Mouse (Mus musculus): ENCODE measurements at regions not wholly inside any gene's neighbourhood (a gene's known extent, or its start where the extent isn't known, plus 50 kb on each side); places are given as distances from the start of the nearest gene placed in this dataset.

DNA sequence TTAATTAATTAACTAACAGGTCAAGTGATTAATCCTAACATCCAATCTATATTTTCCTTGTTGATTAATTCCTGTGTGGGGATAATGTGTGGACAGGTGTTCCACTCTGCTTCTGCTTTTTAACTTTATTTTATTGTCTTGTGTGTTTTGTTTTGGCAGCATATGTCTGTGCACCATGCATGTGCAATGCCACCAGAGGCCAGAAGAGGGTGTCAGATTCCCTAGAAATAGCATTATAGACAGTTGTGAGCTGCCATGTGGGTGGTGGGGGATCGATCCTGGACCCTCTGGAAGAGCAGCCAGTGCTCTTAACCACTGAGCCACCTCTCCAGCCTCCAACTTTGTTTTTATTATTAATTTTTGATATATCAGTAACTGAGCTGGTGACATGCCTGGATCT is 65.6 kb downstream of the En1 start:
- DNase-seq, result no peak

DNA sequence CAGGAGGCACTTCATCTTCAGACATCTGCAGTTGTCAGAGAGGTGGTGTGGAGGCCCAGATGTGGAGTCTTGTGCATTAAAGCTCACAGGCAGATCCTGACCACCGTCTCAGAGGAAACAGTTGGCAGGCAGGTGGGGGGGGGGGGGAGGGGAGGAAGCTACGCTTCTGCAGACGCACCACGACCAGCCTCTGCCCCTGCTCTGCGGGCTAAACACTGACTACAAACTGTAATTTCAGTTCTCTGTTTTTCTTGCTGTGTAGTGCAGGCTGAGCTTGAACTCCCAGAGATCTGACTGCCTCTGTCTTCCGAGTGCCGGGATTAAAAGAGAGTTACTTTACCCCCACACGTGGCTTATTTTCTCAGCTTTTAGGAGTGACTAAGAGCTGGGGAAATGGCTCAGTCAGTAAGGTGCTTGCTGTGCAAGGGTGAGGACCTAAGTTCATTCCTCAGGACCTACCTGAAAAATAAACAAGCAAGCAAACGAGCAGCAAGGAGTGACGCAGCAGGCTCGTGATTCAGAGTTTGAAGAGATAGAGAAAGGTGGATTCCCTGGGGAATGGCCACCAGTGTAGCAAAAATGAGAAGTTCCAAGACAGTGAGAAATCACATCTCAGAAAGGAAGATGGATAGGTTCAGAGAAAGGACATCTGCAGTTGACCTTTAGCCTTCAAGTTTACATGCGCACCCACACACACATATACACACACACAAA is 81.5 kb downstream of the En1 start:
- no peak for DNase-seq

DNA sequence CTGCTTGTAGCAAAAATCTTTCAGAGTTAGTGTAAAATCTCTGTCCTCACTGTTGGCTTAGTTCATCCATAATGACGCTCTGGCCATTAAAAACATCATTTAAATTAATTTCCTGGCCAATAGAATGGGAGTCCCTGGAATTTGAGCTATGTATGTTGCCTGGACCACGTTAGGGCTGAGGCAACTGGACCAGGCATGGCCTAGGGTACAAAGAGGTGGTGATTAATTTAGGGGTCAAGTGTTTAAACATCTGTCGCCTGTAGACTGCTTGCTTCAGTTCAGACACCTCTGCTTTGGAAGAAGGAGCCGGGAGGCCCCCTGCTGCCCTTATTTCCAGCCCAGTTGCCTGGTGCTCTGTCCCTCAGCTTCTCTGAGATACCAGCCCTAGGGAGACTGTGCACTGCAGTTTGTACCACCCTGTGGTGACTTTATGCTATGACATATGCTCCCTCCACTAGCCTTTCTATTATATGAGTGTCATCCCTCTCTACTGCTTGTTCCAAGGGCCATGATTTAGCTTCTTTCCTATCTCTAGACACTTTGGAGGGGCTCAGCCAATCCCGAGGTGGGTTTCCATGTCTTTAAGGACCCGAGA is 83.5 kb downstream of the En1 start:
- peak; percentile 5 for DNase-seq

DNA sequence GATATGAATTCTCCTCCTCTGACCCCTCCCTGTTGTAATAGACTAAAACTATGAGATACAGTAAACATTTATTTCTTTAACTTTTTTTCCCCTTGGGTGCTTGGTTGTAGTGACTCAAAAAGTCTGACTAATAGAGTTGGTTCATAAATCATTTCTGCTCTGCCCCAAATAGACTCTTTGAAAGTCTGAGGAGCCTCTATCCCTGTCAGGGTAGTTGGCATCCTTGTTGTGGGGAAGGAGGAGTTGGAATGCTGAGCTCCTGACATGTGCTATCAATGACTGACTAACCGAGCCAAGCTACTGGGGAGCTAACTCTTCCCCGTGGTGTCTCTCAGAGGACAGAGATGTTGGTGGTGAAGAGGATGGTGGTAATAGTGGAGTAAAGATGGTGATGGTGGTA is 89.4 kb downstream of the En1 start:
- no peak for DNase-seq

DNA sequence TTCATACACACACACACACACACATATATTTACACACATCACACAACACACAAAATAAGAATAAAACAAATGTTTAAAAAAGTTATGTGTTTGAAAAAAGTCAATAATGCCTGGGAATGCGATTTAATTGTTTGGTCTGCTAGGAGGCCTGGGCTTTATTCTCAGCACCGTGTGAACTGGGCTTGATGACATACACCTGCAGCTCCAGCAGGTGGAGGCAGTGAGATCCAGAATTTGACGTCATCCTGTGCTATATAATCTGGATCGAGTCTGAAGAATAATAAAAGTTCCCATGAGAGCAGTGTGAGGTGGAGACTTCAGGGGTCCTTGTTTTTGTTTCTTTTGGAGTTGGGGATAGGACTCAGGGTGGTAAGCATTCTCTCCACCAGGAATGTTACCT is 96.0 kb downstream of the En1 start:
- no peak for DNase-seq

DNA sequence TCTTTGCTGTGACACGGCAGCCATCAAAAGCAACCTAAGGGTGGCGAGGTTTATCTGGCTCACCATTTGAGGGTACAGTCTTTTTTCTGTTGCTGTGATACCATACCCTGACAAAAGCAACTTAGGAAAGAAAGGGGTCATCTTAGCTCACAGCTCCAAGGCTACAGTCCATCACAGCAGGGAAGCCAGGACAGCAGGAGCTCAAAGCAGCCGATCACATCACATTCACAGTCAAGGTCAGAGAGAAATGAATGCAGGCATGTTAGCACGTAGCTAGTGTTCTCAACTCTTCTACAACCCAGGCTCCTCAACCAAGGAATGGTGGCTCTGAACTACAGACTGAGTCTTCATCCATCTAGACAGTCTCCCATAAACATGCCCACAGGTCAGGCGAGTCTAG is 102.0 kb downstream of the En1 start:
- DNase-seq, result no peak

DNA sequence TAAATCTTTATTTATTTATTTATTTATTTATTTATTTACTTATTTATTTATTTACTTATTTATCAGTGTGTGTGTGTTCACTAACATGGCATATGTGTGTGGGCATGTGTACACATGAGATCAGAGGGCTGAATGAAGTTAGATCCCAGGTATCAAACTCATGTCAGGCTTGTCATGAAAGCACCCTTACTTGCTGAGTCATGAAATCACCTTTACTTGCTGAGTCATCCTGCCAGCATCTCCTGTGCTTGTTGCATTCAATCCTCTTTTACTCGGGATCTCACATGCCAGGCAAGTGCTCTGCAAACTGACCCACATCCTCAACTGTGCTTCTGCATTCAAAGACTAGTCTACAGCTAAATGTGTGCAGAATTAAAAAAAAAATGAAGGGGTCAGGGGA is 103.8 kb downstream of the En1 start:
- no peak for DNase-seq

DNA sequence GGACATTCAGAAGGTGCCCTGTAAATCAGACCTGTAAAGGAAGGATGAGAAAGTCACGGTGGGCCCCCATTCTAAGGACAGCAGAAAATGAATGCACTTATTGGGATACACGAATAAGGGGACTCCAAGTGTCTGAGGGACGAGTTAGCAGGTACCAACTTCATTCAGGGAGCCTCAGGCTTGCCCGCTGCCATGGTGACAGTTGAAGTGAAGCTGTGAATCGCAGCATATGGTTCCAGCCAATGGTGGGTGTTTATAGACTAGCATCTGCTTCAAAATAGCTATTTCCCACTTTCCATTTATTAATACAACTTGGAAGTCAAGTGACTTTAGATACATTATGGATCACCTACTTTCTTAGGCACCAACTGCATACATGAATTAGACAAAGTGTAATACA is 106.3 kb downstream of the En1 start:
- no peak for DNase-seq

DNA sequence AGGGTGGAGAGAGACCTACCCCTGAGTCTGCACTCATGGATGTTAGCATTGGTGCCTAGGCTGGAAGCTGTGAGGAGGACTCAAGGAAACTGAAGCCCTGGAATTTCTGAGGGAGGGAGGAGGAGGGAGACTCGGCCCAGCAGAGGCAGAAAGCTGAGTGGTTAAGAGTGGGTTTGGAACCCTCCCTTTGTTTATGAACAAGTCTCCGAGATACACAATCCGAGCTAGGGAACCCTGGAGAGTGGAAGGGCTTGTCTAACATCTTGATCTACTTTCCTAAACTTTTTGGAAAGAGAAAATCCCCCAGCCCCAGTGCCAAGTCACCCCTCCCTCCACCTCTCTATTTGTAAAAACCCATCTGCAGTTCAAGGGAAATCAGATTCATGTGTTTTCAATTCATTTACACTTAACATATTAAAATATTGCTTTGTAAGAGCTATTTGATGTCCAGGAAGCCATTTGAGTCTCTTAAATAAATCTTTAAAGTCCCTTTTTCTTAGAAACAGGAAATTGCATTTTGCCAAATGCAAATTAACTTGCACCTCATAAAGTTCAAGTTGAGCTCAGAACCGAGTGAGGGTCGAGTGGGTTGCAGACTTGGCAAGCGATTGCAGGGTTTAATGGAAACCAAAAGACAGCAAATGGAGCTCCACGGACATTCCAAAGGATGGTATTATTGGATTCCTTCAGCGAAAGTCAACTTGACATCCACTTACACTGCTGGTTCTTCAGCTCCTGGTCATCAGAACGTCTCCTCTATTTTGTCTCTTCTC is 113.1 kb downstream of the En1 start:
- DNase-seq, result no peak

DNA sequence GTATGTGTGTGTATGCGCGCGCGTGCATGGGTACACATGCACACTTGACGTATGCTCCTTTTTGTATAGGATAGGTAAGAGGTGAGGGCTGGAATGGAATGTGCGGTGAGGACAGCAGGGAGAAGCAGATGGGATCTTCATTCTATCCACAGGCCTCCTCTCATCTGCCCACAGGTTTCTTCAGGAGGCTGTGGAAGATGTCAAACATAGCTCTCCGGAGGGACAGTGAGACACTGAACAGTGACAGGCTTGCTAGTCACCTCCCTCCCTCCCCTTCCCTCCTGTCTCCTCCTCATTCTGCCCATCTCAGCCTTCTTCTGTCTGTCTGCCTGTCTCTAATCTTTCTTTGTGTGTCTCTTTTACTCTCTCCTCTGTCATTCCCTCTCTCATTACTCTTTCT is 124.6 kb downstream of the En1 start:
- no peak for DNase-seq

DNA sequence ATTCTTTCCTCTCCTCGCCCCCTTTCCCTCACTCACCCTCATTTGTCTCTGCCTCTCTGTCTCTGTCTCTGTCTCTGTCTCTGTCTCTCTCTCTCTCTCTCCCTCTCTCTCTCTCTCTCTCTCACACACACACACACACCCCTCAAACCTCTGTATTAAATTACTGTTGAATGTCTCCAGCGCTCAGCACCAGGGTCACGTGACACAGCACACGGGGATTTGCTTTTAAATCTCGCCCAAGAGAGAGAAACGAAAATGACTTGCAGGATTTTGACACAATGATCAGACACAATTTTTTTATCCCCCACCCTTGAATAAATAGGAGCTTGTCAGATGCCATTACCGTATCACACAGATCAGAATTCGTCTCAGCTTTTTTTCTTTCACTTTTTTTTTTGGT is 125.2 kb downstream of the En1 start:
- no peak for DNase-seq

DNA sequence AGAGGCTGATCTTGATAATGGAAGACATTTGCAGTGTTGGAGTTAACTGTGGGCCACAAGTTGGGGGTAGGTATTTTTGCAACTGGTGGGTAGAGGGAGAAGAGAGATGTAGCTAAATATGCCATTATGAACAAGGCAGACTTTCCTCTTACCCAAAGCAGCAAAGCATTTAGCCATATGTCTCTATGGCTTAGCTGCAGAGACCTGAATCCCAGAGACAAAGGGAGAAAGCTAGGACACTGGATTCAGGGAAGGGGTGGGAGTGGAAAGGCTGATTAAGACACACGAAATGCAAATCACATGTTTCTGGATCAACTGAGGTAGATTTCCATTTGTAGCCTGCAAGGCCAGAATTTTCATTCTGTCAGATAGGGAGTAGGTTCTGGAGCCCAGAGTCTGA is 129.8 kb downstream of the En1 start:
- DNase-seq, result no peak

DNA sequence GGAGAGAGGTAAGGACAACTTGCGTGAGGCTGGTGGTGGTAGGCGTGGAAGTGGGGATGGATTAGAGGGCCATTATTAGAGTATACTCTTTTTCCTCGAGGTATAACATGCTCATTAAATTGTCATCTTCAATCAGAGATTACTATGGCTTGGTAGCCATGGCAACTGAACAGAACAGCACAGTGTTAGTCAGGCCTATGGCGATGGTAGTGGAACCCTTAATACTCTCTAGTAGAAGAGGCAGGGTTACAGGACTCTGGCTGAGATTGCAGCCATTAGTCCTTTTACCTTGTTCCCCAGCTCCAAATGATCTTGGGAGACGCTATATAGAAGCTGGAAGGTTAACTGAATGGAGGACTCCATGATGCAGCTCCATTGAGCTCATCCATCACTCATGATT is 131.5 kb downstream of the En1 start:
- no peak for DNase-seq

DNA sequence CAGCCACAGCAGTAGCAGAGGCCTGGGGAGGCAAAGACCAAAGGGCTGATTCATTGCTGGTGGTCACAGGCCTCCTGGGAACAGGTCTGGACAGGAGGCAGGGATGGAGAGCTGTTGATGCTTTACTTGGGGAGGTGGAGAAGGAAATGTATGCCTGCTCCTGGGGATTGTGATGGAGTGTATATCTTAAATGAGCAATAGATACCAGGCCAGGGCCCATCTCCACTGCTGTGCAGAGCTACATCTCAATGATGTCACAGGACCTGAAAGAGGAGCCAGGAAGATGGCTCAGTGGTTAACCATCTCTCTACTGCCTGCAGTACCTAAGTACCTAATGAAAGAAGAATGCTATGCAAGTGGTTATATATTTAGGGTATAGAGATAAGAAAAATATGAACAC is 132.6 kb downstream of the En1 start:
- DNase-seq, result no peak

DNA sequence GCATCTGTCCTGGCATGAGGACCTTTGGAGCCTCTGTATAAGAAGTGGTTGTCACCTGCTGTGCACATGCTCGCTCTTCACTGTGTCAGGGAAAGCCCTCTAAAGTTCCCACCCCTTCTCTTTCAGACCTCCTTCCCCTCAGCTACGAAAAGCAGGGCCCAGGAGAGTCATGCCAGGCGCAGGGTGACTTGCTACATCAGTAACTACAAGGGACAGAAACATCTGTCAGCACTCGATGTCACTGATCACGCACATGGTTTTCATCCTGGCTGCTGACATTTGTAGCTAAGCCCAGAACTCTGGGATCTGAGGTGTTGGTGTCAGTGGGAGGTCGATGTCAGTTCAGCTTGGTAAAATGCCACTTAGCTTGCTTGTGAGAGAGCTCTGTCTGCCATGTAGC is 137.3 kb downstream of the En1 start:
- no peak for DNase-seq

DNA sequence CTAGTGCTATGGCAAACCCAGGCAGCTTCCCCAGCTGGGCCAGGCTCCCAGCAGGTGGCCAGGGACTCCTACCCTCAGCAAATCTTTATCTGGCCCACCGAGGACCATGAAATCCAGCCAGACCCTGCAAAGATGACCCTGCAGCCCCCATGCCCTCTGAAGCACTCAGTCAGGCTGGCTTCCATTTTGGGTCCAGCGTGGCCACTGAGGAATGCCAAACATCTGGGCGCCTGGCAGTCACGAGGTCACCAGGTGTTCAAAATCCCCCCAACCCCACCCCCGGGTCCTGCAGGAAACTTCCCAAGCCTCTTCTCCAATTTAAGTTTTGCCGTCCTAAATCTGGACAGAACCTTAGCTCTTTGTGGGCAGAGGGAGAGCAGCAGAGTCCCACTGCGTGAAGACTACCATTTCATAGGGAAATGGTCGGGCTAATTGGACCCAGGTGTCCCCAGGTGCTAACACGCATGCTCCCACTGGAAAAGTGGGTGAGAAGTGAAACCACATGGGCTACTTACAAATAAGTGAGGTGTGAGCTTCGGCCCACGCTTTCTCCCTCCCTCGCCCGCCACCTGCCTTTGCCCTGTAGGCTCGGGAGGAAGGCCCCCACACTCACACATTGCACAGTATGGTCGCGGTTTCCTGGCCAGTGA is 139.0 kb downstream of the En1 start:
- DNase-seq, result no peak

DNA sequence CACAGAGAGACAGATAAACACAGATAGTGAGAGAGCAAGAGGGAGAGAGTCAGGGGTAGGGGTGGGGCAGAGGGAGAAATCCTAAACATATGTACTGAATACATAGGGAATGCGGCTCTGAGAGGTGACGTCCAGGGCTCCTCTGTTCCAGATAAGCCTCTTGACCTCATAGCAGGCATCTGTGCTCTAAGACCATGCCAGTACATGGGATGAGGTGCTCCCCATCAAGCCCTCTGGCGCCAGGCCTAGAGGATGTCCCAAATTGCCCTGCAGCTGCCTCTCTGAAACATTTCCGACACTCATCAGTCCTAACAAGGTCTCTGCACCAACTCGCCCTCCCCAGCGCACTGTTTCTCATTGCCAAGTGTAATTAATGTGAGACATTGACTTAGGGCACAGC is 146.7 kb downstream of the En1 start:
- DNase-seq, result no peak

DNA sequence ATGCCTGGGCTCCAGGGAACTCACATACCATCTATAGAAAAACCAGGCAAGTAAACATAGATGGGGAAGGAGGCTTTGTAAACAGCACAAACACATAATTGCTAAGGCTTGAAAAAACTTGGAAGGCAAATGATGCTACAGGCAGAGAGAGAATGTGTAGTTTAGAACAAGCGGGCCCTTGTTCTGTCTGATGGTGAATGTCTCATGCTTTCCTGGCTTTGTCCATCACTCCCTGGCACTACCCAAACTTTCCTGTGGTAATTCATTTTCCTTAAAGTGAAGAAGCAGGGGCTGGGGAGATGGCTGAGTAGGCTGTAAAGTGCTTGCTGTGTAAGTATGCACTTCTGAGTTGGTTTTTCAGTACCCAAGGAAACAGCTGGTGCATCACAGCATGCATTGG is 151.2 kb downstream of the En1 start:
- DNase-seq, result no peak

DNA sequence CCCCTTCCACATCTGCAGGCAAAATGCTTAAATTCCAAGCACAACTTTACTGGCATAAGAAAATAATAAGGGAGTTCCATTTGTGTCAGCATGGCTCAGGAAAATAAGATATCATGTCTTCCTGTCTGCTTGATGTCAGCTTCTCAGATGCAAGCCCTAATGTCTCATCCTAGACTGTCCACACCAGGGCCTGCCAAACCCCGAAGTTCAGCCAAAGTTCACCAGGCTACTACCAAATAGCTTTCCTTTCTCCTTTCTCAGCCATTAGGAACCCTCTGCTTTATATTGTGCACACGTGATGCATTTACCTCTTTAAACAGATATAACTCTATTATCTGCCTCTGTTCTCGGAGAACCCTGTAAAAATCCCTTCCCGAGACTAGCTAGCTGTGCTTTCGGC is 152.1 kb downstream of the En1 start:
- no peak for DNase-seq

DNA sequence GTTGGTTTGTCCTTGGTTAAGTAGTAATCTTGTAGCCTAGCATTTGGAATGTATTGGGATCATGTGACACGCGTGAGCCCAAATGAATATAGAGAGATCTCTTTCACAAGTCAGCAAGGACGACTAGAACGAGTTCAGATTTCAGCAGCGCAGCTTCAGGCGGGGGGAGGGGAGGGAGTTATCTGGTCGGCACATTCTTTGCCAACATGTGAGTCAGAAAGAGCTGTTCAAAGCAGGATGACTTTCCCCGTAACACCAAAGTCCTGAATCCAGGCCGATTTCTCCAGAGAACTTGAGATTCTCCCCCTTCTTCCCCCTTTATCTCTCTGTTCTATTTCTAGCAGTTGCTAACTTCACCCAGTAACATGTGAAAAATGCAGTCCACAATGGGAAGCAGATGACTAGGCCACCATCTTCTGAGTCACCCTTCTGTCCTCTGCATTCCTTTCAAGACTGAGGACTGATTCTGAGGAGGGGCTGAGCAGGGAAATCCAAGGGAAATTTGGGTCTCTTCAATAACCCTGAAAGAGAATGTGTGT is 155.1 kb downstream of the En1 start:
- peak; percentile 84 for DNase-seq

DNA sequence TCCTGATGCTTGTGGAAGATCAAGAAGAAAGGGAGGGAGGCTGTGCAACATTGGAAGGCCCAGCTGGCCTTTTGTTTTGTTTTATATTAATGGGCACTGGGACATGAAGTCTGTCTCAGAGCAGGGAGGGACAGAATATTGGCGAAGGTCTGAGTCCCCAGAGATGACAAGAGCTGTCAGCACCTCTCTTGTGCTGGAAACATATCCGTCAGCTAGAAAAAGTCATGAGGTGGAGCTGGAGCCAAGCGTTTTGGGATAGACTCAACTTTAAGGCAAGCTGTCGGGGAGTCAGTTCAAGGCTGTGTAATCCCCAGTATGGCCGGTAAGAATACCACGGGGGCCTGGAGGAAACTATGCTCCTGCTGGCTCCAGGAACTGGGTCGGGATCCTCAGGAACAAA is 156.0 kb downstream of the En1 start:
- DNase-seq, result no peak

DNA sequence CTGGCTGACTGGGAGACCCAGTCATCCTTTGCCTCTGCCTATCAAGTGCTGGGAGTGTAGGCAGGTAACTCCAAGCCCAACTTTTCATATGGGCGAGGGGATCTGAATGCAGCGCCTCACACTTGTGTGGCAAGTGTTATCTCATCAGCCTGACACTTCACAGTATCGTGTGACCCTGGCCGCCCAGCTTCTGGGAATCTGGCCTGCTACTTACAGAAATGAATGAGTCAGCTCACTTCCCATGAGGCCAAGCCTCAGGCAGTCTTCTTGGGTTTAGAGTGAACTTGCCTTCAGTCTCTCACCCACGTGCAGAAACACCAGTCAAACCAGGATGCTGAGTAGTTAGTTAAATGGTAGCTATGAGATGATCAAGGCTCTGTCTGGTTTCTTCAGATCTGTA is 156.5 kb downstream of the En1 start:
- DNase-seq, result no peak

DNA sequence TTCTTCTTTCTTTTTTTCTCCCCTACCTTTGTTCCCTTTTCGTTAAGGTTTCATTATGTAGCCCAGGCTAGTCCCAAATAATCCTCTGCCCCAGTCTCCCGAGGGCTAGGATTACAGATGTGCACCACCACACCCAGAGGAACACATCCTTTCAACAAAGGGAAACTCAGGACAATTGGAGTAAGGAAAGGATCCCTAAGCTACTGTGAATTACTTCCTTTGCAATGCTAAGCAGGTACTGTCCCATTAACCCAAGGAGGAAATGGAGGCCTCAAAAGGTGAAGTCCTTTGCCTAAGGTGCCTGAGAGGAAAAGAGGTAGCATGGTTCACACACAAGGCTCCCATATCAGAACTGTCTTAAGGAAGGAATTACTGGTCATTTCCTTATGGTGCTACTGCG is 157.2 kb downstream of the En1 start:
- DNase-seq, result no peak

All from adrenal gland, postnatal 10 days (tissue).